Mouse (Mus musculus) spleen, postnatal 36 days (tissue): Measurements from ENCODE around the gene Sct.

Experiments
- DNase-seq, 2 experiments: peaks; one replicate each; pipeline ENCODE4 v3.0.0; 2022; ENCODE audit warnings: low spot score in 2 of 2, mixed read lengths in 1 of 2

The Sct gene

DNA sequence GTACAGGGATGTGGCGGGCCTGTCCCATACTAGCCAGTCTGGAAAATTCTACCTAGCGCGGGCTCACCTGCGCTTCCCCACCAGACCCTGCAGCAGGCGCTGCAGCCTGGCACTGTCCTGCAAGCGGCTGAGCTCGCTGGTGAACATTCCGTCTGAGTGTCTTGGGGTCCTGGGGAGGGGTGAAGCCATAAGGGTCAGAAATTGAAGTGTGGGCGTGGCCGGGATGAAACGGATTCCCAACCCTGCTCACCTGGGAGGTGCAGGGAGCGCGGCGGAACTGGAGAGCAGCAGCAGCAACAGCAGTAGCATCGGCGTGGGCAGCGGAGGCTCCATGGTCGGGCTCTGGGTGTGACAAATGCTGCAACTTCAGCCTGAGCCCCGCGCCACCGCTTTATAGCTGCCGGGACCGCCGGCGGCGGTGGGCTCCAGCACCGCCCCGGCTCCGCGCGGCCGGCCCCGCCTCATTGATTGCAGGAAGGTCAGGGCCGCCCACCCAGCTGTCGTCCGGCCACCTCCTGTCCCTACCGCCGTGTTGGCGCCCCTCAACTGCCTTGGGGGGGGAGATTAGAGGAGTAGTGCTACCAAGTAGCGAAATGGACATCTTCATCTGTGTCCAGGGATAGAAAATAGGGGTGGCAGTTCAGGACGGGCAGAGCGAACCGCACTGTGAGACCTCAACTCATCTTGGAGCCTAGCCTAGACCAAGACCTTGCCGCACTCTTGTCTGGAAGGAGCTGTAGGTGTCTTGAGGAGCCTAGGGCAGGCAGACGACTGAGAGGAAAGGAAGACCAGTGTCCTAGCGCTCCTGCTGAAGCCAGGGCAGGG is at the start of gene Sct:
Sct (minus strand) TSS at position 368 of the 825 bp plus-strand sequence.
- DNase-seq: no peak

DNA sequence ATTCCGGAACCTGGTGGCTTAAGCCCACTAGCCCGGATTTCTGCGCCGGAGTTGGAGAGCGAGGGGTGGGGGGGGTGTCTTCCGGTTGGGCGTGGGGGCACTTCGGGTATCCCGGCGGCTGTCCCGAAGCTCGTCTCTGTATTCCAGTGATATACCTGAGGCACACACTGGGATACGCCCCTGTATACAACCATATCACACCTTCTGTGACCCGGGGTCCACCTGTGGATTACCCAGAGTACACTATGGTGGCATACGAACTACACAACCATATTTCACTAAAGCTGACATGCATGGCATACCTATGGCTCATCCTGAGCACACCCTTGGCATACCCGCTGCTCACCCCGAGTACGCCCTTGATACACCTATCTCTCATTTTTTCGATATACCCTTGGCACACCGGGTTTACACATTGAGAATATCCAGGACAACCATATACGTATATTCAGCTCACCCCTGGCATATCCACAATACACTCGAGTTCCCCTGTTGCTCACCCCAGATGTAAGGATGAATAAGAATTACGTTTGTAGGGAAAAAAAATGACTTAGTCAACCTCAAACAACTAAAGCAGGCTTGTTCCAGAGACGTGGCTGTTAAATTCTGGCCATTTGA is 49.5 kb upstream of the Sct start:
- no peak for DNase-seq

DNA sequence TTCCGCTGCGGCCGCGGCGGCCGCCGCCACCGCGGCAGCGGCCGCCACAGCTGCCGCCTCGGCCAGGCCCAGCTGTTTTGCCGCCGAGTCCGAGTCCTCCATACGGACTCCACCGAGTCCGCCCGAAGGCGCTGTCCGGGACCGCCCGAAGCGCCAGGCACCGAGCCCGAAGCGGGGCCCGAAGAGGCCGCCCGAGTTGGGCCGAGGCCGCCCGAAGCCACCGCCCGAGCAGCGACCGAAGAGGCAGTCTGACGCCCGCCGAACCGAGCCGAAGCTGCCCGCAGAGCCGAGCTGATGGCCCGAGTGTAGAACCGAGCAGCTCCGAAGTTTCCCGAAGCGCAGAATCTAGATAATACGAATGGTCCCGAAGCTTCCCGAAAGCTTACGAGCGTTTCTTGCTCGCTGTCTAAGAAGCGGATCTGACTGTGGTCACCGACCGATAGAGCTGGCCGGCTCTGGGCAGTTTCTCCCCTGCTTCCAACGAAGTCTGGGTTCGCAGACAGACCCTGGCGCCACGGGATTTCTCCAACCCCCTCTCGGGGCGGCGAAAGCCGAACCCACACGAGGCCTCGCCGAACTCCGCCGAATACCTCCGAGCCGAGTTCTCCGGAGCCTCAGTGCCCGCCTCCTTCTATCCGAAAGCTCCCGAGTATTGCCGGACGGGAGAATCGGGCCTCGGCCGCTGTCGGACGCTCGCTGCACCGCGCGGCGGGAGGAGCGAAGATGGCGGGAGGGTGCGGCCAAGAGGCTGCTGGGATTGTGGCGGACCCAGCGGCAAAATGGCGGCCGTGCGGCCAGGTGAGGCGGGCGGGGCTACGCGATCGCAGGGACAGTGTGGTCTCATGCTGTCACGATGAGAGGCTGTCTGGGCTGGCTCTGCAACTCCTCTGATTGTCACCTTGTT is 48.8 kb upstream of the Sct start, which contains the start of the genes Deaf1 and Tmem80:
Deaf1 (minus strand) TSS at position 222 of the 904 bp plus-strand sequence.
Tmem80 (plus strand) TSS at position 271 of the 904 bp plus-strand sequence.
- DNase-seq: peak; percentile 98

DNA sequence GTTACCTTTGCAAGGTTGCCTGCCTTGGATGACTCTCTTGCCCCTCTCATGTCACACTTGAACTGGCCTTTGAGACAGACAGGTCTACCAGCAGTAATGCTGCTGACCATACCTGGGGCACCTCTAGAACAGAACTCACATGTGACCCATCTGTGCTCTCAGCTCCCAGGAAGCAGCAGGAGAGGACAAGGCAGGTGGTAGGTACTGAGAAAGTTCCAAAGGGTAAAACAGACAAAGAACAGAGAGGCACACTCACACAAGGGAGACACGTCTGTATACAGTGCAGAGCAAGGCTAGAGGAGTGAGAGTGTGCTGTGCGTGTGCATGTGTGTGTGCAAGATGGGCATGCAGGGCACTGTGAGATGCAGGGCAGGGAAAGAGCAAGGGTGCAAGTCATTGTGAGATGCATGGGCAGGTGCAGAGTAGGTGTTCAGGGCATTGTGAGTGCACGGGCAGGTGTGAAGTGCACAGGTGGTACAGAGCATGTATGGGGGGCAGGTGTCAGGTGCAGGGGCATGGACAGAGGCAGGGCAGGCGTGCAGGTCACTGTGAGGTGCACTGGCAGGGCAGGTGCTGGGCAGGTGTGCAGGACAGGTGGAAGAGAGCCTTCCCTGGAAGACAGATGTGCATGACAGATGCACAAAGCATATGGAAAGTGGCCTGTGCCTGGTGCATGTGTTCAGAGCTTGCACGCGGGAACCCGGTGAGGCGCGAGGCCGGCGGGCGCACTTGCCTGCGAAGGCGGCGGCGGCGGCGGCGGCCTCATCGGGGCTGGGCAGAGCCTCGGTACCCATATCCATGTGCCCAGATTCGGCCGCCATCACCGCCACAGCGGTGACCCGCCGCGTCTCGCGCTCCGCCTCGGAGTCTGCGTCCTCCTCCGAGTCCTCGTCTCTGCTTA is 47.9 kb upstream of the Sct start:
- peak; percentile 17 to 29 for DNase-seq

DNA sequence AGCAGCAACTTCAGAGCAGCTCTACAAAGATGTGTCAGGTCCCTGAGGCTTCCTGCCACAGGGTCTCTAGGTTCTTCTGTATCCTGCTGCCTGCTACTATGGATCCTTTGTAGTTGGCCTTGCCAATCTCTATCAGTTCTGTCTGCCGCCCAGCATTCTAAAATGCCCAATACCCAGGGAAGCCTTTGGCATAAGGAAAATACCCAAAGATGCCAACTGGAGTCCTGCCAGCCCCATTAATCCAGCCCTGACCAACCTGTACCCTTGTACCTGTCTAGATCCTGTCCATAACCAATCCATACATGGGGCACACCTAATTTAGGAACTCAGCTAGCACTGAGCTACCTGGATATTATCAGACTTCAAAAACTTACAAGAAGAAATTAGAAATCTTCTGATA is 45.8 kb upstream of the Sct start:
- no peak for DNase-seq

DNA sequence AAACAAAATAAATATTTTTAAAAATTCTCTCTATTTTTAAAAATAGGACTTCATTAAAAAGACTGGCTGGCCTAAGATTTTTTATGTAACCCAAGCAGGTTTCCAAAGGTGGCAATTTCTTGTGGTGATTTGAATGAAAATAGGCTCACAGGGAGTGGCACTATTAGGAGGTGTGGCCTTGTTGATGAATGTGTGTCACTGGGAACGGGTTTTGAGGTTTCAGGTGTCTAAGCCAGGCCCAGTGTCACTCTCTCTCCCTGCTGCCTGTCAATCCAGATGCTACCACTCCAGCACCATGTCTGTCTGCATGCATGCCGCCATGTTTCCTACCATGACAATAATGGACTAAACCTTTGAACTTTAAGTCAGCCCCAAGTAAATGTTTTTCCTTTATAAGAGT is 40.5 kb upstream of the Sct start:
- DNase-seq: no peak

DNA sequence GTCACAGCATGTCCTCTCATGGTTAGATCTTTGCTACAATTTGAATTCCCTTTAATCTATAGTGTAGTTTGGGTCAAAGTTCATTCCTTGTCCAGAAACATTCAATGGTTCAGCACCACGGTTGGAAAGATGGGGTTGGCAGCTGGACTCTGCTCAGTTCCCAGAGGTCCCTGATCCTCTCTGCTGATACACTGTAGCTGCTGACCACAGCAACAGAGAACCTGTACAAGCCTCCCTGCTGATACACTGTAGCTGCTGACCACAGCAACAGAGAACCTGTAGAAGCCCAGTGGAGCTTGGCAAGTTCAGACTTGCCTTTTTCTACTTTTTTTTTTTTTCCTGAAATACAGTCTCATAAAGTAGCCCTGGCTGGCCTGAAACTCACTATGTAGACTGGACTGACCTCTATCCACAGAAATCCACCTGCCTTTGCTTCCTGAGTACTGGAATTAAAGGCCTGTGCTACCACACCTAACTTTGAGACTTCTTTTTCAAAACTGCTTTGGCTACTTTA is 38.7 kb upstream of the Sct start:
- DNase-seq: no peak

DNA sequence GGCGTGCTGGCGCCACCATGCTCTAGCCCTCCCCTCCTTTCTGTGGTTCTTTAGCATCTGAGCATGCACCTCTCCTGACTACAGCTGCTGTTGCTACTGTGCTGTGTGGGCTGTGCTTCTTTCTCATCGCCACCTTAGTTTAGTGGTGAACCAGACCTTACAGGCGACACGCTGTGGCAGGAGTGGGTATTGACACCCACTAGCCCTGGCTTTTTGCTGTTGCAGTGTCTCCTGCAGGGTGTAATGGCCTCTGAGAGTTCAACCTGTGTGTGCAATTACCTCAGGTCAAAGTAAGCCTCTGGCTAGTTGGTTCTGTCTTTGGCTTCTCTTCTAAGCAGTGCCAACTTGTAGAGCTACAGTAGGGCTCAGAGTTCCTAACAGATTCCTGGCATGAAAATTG is 37.0 kb upstream of the Sct start:
- DNase-seq: peak; percentile 53 to 57

DNA sequence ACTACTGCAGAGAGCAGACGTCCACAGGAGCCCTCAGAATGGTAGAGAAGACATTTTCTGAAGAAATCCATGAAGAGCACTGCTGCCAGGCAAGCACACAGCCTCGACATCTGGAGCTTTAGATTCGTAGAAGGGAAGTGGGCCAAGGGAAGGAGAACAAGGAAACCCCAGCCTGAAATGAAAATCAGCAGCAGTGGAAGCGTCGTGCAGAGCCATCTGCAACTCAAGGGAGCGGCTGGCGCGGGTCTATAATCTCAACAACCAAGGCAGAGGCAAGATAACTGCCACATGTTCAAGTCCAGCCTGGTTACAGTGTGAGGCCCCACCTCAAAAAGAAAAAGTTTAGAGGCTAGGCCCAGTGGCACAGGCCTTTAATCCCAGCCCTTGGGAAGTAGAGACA is 36.1 kb upstream of the Sct start:
- DNase-seq: no peak

DNA sequence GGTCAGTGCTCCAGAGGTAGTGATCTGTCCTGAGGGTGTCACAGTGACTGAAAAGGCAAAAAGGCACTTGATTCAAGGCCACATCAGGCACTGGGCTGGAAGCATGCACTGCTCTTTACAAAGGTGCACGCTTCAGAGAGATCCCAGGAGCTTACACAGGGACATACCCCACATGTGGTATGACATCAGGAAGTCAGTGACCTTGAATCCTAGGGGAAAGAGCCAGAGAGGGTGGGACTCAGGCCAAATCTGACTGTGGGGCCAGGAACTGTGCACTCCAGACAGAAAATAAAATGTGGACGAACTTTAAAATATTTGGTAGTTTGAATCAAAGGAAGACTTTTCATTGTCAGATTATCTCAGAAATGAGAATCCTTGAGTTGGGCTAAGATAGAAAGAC is 35.5 kb upstream of the Sct start:
- DNase-seq: no peak

DNA sequence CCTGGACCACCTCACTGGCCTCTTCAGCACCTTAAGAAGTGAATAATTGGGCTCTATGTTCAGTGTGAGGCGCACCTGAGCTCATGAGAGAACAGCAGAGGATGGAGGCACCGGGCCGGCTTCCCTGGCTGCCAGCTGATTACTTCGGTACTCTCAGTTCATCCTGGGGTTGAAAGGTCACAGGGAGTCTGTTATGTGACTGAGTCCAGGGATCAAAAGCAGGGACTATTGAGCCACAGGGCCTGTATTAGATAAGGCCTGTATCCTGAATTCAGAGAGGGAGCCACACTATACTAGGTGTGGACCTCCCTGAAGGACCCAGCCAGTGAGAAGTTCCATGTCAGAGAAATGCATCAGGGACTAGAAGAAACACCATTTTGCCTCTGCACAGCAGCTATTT is 25.6 kb upstream of the Sct start:
- no peak for DNase-seq

DNA sequence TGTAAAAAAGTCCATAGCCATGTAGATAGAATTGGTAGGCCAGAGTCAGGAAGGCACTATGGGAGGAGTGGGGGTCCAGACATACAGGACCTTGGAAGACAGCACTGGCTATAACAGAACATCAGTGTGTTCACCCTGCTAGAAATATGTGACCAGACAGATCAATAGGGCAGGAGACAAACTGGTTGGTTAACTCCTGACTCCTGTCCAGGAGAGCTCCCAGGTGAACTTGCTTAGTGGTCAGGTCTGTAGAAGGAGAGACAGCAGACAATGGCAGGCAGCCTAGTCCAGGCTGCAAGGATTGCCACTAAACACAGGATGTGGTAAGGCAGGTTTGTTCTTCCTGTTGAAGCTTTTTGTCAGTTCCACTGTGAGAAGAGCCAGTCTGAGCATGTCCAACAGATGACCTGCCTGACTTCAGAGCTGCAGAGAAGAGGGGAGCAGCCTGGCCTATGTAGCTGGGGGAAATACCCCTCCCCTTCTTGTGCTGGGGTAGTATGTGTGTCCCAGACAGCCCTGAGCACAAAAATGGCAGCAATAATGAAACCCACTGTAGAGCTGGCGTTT is 23.9 kb upstream of the Sct start:
- peak; percentile 27 to 44 for DNase-seq

DNA sequence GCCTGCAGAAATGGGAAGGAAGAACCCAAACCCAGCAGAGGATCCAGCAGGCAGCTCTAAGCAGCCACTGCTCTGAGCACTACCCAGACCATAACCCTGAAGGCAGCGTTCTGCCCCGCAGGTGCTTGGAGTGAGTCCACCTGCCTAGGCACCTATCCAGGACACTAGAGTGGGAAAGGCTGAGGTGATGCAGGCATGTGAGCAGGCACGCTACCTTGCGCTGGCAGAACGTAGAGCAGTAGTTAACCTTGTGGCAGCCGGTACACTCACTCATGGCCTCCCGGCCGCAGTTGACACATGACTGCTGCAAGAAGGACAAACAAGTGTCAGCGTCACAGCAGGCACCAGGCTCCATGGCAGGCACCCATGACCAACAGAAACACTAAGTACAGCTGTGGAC is 22.5 kb upstream of the Sct start:
- DNase-seq: no peak

DNA sequence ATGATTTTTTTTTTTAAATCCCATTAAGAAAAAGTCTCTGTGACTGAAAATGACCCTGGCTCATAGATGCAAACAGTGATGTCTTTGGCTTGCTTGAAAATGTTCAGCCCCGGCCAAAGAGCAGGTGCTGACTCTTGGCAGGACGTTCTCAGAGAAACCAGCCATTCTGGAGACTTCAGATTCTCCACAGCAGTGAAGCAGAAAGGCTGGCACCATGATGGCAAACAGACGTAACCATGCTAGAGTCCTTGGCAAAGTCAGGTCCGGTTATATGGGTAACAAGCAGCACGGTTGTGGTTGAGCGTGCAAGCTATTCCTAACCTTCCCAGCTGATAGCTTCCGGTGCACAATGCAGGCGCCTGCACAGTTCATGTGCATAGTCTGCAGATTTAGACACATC is 20.2 kb upstream of the Sct start:
- no peak for DNase-seq

DNA sequence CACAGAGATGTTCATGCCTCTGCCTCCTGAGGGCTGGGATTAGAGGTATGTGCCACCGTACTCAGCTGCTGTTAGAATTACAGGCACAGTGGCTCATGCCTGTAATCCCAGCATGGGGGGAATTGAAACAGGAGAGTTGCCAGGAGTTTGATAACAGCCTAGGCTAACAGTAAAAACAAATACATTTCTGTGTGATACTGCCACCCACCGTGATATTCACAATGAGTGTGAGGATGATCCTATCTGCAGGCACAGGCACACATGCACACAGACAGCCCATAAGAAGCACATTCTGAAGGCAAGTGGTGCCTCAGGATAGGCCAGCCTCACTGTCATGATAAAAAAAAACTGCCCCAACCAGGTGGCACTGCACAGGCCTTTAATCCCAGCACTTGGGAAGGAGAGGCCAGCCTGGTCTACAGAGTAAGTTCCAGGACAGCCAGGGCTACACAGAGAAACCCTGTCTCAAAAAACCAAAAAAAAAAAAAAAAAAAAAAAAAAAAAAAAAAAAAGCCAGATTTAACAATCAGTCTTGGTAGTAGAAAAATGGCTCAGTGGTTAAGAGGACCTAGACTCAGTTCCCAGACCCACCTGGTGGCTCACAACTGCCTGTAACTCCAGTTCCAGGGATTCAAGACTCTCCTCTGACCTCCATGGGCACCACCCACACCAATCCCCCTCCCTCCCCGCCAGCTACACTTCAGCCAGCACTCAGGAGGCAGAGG is 19.2 kb upstream of the Sct start:
- no peak for DNase-seq

DNA sequence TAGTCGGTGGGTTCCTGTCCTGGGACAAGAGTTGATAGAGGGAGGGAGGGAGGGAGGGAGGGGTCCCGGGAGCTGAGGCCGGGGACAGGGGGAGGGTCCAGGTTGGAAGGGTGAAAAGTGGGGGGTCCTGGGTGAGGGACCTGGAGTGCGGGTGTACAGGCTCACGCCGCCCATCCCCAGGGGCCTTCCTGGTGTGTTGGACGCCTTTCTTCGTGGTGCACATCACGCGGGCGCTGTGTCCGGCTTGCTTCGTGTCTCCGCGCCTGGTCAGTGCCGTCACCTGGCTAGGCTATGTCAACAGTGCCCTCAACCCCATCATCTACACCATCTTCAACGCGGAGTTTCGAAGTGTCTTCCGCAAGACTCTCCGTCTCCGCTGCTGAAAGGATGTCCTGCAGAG is 15.5 kb upstream of the Sct start:
- DNase-seq: no peak

DNA sequence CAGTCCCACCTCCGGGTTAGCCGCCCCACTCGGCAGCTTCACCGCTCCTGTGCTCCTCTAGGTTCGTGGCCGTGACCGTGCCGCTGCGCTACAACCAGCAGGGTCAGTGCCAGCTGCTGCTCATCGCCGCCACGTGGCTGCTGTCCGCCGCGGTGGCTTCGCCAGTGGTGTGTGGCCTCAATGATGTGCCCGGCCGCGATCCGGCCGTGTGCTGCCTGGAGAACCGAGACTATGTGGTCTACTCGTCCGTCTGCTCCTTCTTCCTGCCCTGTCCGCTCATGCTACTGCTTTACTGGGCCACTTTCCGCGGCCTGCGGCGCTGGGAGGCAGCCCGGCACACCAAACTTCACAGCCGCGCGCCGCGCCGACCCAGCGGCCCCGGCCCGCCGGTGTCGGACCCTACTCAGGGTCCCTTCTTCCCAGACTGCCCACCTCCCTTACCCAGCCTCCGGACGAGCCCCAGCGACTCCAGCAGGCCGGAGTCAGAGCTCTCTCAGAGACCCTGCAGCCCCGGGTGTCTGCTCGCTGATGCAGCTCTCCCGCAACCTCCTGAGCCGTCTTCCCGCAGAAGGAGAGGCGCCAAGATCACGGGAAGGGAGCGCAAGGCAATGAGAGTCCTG is 15.0 kb upstream of the Sct start:
- DNase-seq: no peak

DNA sequence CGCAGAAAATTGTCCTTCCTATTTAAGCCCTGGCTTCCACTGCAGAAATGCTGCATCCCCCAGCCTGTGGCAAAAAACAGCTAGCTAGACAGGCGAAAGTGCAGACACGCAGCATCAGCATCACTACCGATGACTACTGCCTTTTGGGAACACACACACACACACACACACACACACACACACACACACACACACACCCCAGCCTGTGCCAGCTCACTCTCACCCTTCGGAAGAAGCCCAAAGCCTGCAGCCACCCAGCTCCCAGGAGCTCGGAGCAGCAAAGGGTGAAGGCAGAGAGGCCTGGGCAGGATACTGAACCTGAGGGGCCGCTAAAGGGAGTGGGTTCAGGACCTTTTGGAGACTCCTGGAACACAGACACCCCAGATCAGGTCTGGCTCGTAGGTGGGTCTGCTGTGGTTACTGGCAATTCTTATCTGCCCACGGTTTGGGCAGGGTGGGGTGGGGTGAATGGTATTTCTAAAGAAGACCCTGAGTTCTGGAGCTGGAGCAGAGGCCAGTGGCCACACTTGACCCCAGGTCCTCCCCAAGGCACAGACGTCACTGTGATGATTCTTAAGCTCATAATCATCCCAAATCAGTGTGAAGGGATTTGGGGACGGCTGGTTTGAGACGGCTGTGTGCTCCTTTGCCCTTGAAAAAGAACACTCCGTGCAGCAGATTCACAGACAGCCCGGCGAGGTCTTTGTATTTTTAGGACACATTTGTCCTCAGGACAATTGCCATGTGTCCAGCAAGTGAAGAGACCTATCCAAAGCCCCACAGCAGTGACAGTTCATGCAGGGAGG is 13.9 kb upstream of the Sct start:
- DNase-seq: no peak
